Mouse (Mus musculus) kidney, postnatal 10 days (tissue): ENCODE results near the gene Zfp202.
A peak's percentile ranks its signal among the peaks of the same experiment; 100 is the strongest.
"Not testable (repeated sequence)": the region's sequence is repeated elsewhere in the genome, so short reads cannot be mapped to it uniquely, and the experiment has no call there.

Source experiments
- DNase-seq: peaks from one replicate; pipeline ENCODE4 v3.0.0; 2021; ENCODE audit warnings: mixed read lengths

Zfp202 gene

DNA sequence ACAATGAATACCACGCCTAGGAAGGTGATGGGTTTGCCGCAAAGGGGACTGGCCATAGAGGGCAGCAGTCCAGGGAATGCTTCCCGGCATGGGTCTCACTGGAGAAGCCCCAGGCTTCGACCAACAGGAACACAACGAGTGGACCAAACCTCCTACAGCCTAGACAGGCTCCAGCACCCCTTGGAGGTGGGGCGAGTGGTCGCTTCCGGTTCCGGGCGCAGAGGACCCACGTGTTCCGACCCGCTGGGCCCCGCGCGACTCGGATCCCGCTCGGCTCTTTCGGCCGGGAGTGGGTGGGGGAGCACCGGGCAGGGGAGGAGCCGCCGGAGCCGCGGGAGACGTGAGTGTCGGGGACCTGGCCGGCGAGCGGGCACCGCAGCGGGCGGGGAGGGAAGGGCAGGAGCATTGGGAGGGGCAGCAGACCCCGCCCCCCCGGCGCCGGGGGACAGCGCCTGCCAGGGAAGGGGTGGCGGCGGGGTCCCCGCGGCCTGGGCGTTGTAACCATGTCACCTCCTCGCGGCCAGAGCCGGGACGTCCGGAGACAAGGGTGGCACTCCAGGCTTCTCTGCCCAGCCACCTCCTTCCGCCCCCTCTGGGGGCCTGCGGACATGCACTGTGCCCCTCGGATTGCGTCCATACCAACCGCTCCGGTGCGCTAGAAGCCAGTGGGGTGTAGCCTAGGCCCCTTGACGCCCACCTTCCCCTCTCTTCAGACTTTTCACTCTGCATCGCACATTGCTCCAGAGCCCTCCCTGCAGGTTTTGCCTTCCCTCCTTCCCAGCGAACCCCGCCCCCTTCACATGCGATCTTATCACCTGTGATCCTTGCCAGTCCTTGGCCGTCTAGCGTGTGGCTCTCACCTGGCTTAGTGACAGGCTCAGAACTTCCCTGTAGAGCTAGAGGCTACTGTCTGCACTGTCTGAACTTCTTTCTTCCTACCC is at the start of gene Zfp202:
Gene Zfp202 (plus strand): TSS at position 219 of the 941 bp plus-strand sequence.
- peak; percentile 94 for DNase-seq

DNA sequence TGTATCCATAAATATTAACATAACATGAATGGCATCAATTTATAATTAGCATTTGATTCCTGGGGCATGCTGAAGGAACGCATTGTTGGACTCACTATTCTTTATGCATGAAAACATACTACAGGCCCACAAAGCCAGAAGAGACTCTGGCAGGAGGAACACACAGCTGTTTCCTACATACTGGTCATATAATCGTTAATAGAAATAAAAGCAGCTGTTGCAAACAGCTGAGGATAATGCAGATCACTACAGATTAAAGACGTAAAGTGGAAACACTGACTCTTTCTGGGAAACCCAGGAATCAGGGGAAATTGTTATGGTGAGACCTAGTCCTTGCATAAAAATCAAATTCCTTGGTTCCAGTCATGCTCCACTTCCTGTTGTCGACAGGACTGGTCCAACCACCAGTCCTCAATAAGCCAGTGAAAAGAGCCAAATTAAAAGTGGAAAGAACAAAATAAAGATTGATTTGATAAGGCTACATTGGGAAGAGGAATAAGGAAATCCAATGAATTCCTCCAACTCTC is 36.9 kb upstream of the Zfp202 start:
- DNase-seq: no peak

DNA sequence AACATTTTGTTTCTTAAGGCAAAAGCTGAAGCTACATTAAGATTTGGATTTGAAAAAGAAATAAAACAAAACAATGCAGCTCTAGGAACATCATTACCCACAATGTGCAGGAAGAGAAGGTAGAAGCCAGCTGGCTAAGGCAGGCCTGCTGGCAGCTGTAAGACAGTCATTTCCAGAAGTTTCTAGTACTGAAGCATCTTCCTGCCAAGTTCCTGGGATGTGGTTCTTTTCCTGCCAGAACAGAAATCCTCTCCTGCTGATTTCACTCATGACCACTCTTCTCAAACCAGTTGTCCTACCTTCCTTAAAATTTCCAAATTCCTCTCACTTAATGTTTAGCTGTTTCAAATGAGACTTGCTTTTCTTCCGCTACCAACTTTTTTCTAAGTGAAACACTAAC is 25.7 kb upstream of the Zfp202 start:
- DNase-seq: no peak

DNA sequence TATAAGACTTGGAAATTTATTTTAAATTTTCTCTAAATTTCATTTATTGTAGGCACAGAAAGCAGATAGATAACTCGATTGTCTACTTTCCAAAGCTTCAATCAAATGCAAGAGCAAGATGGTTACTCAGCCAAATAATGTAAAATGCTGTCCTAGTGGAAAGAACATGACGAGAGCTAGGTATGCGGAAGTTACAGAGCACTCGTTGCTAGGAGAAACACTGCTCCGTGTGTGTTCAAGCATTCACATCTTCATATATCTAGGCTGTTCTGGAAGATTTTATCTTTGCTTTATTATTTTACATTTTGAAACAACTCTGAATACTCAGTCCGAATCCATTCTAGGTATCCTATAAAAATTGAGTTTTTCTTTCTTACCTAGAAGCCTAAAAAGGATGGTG is 15.1 kb upstream of the Zfp202 start:
- no peak for DNase-seq

DNA sequence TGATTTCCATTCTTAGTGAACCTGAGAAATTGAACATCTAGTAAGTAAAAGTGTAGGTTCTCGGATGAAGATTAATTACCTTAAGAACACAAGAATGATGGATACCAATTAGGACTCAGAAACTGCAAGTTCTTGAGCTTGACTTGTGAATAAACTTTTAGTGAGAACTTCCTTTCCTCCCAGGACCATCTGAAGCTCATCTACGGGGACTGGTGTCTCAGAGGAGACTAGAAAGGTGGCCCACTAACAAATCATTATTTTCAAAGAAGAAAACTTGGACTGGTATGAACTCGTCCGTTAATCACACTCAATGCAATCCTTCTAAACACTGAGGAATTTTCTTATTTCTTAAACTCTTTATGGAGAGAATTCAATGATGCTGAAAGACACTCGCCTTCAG is 11.5 kb upstream of the Zfp202 start, which contains the start of gene Olfr986:
Gene Olfr986 (plus strand): TSS at position 301 of the 400 bp plus-strand sequence.
- no peak for DNase-seq

DNA sequence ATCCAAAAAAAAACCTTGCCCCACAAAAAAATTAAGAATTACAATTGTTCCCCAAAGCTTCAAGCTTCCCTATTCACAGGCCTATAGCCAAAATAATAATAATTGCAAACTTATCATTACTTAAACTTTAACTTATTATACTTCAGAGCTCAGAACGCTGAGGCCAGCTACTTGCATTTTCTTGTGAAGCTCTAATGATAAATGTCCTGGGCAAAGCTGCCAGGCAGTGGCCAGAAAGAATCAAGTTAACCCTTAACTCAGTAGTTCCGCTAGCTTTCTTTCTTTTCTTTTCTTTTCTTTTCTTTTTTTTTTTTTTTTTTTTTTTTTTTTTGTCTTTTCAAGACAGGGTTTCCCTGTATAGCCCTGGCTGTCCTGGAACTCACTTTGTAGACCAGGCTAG is 7.0 kb upstream of the Zfp202 start:
- DNase-seq: not testable (repeated sequence)

DNA sequence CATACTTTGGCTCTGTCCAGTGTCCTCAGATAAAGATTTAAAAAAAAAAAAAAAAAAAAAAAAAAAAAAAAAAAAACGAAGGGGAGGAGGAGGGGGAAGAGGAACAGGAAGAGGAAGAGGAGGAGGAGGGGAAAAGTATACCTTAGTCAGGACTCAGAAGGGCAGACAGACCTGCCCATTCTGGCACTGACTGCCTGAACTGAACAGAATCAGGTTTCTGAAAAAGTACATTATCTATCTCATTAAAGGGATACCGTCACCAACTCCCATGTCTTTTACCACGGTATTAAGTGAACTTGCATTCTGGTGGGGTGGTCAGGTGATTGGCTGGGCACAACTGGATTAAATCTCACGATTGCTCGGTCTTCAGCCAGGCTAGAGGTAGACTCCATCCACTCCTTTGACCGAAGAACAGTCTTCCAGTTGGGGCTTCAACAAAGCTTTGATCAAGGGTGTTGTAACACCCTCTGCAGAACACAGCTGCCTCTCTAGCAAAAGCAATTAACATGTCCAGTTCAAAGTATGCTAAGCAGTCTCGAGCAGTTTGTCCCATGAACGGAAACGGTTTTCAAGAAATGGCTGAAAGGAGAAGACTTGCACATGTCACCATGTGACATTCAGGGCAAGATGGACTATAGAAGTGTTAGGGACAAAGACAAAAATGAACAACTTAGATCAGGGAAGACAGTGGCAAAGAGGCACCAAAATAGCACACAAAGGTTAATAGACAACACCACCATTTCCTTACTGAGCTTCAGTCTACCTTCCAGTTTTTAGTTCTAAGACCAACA is 835 bp upstream of the Zfp202 start:
- DNase-seq: no peak

DNA sequence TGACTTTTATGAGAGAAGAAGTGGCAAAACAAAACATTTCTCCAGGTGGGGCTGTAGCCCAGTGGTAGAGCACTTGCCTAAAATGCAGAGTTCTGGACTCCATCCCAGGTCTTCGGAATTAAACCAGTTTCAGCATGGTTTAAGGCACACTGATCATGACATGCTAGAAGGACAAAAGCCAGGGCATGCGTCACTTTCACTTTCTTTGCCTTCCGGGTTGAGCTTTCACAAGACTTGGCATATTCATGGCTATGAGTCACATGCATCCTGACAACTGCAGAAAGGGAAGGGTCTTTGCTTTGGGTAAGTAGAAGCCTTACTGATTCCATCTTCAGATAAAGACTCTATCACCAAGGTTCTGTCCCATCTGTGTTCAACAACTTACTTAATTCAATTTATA is 3.9 kb downstream of the Zfp202 start:
- no peak for DNase-seq

DNA sequence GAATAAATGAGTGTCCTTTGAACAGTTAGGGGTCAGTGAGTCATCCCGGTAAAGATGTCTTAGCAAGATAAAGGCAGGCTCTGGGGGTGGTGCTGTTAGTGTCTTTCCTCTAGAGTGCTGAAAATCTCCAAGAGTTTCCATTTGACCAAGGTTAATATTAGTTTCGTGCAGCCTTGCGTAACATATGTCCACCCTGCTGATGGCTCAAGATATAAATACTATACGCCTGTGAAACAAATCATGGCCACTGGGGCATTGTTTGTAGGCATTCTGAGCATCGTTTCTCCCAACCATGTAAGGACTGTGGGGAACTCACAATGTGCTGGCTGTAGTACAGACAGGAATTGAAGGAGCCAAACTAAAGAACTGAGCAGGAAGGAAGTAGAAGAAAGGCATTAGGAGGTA is 14.4 kb downstream of the Zfp202 start:
- no peak for DNase-seq

DNA sequence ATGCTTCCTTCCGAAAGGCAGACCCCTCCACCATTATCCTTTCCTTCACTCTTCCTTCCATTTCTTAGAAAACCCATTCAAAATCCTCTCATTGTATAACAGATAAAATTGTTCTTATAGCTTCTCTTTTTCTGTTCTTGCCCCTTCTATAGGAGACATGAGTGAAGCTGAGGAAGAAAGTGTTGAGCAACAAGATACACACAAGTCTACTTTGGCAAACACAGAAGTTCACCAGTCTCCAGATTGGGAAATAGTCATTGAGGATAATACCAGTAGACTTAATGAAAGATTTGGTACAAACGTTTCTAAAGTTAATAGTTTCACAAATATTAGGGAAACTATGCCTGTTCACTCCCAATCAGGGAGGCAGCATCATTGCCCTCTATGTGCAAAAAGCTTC is 18.6 kb downstream of the Zfp202 start:
- DNase-seq: no peak

DNA sequence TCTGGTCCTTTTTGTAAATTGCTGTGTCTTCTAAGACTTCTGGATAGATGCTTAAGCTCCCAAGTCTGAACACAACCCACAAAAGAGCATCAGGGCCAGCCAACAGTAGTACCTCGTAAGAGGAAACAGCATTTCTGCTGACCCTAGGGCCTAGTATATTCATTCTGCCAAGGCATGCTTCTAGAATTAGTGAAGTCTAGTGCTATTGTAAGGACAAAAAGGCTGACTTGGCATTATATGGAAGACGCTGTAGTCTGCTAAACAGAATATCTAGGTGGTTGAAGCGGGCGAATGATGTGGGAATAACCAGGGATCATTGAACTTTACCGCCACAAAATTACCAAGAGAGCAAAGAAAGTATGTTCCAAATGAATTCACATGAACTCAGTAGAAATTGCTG is 21.9 kb downstream of the Zfp202 start:
- no peak for DNase-seq

DNA sequence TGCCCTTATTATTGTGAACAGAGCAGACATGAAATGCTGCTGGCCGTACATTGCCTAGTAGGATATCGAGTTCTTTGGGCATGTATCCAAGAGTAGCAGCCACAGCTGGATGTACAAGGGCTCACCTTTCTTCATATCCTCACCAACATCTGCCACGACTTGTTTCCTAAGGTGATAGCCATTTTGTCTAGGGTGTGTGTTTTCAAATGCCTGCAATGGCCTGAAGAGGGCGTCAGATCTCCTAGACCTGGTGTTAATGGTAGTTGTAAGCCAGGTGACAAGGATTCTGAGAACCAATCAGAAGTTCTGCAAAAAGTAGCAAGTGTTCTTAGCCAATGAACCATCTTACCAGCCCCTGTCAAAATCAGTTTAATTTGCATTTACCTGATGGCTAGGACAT is 24.5 kb downstream of the Zfp202 start:
- no peak for DNase-seq

DNA sequence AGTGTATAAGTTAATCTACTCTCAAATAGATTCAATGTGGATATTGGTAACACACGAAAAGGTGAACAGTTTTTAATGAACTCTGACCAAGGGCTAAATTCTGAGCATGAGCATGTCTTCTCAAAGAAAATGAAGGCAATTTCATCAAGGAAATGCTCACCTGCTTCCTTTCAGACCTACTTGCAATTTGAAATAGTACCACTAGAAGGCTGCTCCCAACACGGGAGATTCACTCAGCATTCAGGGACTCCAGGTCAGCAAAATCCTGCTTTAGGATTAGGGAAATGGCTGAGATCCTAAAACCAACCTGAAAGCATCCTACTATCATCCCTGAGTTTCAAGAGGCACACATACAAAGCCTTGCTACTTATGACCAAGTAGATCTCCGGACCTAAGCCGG is 32.2 kb downstream of the Zfp202 start:
- DNase-seq: no peak

DNA sequence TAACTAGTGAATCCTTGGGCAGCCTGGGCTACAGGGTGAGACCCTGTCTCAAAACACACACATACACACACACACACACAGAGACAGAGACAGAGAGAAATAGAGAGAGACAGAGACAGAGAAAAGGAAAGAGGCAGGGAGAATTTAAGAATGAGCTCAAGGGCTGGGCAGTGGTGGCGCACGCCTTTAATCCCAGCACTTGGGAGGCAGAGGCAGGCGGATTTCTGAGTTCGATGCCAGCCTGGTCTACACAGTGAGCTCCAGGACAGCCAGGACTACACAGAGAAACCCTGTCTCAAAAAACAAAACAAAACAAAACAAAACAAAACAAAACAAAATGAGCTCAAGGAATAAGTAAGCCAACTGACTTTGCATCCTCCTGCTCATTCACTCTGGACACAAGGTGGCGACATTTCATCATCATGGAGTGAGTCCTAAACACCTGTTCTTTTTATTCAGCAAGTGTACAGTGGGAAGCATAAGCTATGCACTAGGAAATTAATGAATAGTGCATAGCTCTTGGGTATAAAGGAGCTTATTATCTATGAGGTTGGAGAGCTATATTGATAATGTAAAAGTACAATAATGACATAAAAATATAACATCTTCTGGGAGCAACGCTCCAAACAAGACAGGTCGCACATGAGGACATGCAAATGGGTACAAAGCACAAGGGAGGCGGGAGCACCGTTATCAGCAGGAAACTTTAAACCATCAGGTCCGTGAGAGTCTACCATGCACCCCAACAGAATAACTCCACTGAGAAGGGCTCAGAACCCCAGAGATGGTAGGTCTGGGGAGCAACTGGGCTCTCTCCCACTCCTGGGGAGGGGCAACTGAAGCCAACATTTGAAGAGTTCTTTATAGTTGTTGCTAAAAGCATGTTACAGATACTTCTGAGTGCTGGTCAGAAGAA is 36.0 kb downstream of the Zfp202 start:
- DNase-seq: peak; percentile 70

DNA sequence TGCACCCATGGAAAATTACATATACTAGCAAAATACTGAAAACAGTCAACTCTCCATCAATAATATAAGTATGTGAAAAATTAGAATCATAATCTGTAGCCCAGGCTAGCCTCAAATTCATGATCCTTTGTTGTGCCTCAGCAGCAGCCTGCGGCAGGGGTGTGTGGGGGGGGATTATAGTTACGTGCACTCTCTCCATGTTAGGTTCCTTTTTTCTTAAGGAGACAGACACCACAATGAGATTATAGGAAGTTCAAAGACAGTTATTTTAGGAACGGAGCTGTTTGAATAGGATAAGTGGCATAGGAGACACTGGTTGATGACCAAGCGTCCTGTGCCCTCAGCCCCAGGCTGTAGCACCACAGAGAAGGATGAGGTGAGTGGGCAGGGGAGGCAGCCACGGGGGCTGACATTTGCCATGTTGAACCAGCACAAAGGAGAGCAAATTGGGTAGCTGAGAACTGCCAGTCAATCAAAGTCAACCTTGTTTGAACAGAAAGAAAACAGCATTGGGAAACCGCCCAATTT is 36.8 kb downstream of the Zfp202 start:
- DNase-seq: no peak

DNA sequence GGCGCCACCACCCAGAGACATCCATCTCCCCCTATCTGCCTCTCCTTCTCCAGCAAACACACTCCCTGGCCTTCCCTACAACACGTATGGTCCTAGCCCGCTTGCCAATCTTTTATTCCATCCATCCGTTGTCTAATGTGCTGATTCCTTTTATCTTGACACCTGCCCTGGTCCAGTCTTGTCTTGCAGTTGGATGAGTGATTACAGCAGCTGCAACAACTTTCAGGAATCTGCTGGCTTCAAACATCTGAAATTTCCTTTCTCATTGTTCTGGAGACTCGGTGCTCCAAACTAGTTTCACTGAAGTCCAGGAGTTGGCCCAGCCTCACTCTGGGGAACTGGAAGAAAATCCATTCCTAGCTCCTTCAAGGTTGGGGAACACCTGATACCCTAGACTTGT is 37.4 kb downstream of the Zfp202 start:
- DNase-seq: no peak

DNA sequence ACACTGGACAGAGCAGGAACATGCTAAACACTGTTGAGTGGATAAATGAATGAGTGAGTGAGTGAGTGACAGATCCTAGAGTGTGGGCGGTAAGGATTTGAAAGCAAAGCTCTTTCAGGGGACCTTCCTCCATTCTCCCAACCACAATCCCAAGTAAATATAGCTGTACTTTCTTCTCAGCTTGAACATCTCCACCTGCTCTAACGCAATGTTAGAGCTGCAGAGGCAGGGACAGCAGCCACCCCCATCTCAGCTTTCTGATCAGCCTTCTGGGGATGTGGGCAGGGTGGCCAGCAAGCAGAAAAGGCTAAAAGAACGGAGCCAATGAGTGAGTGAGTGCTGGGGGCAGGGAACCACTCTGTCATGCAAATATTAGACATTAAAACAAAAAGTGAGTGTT is 38.9 kb downstream of the Zfp202 start:
- no peak for DNase-seq

DNA sequence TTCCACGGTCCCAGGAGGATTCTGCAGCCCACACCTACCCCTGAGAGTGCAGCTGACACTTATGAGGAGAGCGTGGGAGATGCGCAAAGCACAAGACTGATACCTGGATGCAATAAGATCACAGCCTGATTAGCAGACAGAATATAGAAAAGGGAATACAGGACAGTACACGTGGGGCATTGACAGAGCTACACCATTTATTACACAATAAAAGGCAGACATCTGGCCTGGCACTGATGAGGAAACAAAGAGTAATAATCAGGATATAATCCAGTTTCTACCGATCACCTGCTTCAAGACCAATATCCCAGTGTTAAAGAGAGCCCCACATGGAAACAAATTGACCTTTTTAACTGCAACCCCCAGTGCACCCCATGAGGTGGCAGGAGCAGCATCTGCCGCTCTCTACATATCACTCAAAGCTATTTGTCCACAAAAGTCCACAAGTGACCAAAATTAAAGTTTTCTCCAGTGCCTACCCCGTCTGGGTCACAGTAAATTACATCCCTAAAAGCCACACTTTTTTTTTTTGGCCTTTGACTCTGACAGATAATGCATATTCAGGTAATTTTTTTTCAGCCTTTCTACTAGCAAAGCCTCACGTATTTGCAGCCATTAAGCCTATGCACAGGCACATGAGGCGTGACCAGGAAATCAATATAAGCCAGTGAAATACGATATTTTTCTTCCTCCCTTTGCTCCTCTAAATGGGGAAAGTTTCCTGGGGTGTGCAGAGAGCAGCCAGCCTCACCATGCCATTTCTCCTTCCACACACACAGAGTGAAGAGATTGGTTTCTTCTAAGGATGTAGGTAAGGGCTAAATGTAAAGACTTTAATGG is 42.3 kb downstream of the Zfp202 start:
- no peak for DNase-seq

DNA sequence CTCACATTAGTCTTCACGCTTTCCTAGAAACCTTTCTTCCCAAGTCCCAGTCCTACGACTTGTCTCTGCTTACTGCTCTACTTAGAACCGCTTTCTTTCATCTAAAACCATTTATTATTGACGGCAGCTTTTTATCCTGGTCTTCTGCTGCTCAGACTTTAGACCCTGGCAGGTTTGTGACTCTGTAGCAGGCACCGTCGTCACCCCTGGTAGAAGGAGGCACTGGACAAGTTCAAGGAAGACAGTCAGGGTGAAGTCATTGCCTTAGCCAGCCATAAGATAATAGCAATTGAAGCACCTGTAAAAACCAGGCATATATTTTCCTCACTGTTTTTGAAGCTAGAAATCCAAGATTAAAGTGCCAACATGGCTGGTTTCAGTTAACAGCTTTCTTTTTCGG is 43.1 kb downstream of the Zfp202 start:
- no peak for DNase-seq

DNA sequence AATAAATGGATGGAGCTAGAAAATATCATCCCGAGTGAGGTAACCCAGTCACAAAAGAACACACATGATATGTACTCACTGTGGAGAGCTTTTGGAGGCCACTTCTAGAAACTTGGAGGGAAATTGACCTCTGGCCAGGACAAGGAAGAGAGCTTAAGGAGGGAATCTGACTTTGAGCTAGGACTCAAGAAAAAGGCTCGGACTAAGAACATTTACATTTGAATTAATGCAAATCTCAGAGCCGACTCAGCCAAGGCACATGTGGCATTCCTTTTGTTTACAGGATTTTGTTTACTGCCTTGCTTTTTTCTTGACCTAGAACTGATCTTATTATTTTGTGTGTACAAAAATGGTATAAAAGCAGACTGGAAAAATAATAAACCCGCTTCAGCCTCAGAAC is 47.6 kb downstream of the Zfp202 start:
- no peak for DNase-seq

DNA sequence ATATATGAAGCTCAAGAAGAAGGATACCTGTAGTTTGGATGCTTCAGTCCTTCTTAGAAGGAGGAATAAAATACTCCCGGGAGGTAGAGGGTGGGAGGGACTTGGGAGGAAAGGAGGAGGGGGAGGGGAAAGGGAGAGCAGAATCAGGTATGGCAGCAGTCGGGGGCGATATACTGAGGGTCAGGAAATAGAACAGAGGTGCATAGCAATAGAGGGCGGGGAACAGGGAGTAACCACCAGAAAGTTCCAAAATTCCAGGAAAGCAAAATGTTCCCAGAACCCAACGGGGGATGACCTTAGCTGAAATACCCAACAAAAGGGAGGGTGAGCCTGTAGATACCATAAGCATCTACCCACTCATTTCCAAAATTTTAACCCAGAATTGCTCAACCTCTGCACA is 48.2 kb downstream of the Zfp202 start:
- no peak for DNase-seq
